Mouse (Mus musculus) small intestine, adult 2 months (tissue): ENCODE data around the gene Plpp4.

ENCODE experiments used
- CTCF ChIP-seq: fragments of 200-500 bp; IDR thresholded peaks from 2 replicates; pipeline ENCODE4 v1.5.1; 2012; ENCODE audit warnings: low read depth, mild to moderate bottlenecking, control low read depth, inconsistent platforms, low read length, moderate library complexity, mixed read lengths; ENCODE audit not compliant: insufficient replicate concordance, insufficient read length; ENCODE audit errors: extremely low read depth
- POLR2A ChIP-seq: fragments of 200-500 bp; IDR thresholded peaks from 2 replicates; pipeline ENCODE4 v1.6.1; 2012; ENCODE audit warnings: low read depth, mild to moderate bottlenecking, control low read depth, inconsistent platforms, low read length, moderate library complexity

DNA sequence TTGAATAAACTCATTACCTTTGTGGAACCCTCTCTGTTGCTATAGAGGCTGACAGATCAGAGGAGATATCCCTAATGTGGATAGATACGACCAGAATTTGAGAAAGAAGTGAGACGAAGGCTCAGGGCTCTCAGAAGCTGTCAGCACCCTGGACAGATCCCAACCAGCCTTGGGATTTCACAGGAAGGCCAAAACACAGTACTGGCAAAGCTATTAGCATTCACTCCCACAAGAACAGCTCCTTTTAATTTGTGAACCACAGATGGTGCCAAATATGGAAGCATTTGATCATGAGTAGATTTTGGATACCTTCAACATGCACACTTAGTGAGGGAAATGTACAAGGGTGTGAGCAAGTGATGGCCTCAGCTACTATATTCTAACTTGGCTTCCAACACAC is 168.7 kb downstream of the Plpp4 start:
- TF ChIP-seq POLR2A (no peak), CTCF (no peak)
